Mouse (Mus musculus) kidney, adult 2 months (tissue): ENCODE measurements around the gene Znfx1.

Source experiments
- CTCF ChIP-seq: fragments of 200-500 bp; conservative IDR thresholded peaks from 2 replicates; pipeline ENCODE4 v1.5.1; 2011; ENCODE audit warnings: low read depth, mild to moderate bottlenecking, control low read depth, low read length, moderate library complexity, mixed read lengths; ENCODE audit not compliant: insufficient read depth, insufficient read length
- POLR2A ChIP-seq: fragments of 200-500 bp; IDR thresholded peaks from one replicate; pipeline ENCODE4 v1.6.1; 2011; ENCODE audit warnings: low read depth, low read length, control low read depth

DNA sequence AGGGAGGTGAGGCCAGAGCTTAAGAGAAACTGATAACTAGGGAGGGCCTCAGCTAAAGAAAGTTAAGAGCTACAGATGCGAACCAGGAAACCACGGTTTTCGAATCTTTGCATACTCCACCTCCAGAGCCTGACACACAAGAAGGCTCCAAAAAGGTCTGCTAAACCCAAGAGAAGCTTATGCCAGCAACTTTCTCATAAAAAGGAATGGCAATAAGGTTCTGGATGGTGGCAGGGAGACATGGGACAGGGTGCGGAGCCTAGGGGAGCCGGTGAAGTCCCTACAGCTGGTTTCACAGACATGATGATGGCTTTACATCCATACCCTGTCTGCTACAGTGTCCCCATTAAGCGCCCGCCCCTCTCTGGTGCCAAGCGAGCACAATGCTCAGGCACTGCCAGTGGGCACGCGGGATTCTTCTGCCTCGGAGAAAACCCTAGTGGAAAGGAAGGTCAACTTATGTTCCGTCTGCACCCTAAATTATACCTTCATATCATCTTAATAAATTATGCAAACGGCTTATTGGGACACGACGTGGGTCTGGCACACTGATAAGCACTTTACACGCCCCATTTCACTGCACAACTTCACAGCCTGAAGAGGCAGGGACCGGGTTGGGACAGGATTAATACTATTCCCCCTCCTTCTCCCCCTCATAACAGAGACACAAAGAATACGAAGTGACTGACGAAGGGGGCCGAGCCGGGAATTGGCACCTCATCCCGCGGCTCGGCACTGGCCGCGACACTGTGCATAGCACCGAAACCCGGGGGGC, 67.6 kb downstream of the Znfx1 start:
- TF ChIP-seq CTCF (no peak), POLR2A (no peak)
